Mouse (Mus musculus) Patski (cell line): ENCODE results near the gene Olfr556. TPM values are rescaled to one million over a fixed set of nuclear protein-coding genes. Genes with fewer than 3 reads are reported as not detected.

ENCODE experiments used
- ATAC-seq: fragments of 100-300 bp; one replicate; pipeline ENCODE4 v1.8.0; 2021
- CTCF ChIA-PET: fragments of 350-600 bp; sonication (Branson Sonifier 250); formaldehyde crosslinking; loops from one replicate; lab custom pipeline; 2022; ENCODE audit warnings: inconsistent platforms; lab: Charles Lee
- POLR2A ChIA-PET: fragments of 350-600 bp; sonication (Branson Sonifier 250); formaldehyde crosslinking; loops from one replicate; lab custom pipeline; 2022; ENCODE audit warnings: antibody characterized with exemption, inconsistent platforms; lab: Charles Lee
- DNase-seq: peaks from one replicate; pipeline ENCODE4 v3.0.0-alpha.2; 2011; ENCODE audit warnings: low read depth, low spot score
- H3K27me3 ChIP-seq: fragments of 371-371 bp; one replicate; pipeline ENCODE4 v1.5.1; 2021
- CTCF ChIP-seq: fragments of 100-300 bp; IDR thresholded peaks from one replicate; pipeline ENCODE4 v1.5.1; 2021
- in situ Hi-C: fragments of 300-500 bp; cut with MboI; formaldehyde crosslinking; loops from 3 replicates; pipeline ENCODE4 v1.11.1; 2018; ENCODE audit warnings: low pct_unique_long_range_greater_than_20kb, mixed read lengths
- polyA plus RNA-seq: library from polyadenylated mRNA; unstranded; gene quantifications from one replicate; pipeline ENCODE4 v1.2.3, GENCODE M21; 2021

The Olfr556 gene
- polyA plus RNA-seq, 1 experiment from 2014 or later = not detected

DNA sequence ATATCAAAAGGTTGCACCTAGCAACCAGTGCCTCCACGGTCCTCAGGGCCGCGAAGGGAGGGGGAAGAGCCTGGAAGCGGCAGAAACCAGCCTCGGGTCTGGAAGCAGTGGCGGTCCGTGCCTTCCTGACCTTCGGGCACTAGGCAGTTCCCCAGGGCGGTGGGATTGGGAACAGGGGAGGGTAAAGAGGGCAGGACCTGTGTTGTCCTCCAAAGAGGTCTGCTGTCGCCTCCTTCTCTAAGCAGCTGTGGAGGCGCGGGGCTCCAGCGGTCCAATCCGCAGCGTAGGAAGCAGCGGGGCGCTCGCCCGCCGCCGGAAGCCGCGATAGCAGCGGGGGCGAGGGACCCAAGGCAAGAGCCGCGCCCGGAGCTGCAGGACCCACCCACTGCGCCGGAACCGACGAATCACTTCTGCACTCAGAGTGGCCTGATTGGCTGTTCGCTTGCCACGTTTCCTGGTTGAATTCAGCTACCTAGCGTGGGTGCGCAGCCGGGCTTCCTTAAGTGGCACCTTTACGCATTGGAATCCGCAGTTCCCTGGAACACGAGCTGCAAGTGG, 22.3 kb downstream of the Olfr556 start, which contains the start of gene Trim68:
Gene Trim68 (minus strand): TSS at position 384 of the 558 bp plus-strand sequence.
- CTCF ChIA-PET = no interaction called here
- in situ Hi-C loops = loop anchor here (25.0 kb wide), 2 partner anchors 425 to 1550 kb away; partner anchors contain the start of genes Rhog, Stim1 and Trim34a
- ATAC-seq (peak; percentile 100), DNase-seq (peak; percentile 44)
- TF ChIP-seq CTCF = no peak
- POLR2A ChIA-PET = no interaction called here
- no peaks in the 10 kb centered on the region for H3K27me3 ChIP-seq

DNA sequence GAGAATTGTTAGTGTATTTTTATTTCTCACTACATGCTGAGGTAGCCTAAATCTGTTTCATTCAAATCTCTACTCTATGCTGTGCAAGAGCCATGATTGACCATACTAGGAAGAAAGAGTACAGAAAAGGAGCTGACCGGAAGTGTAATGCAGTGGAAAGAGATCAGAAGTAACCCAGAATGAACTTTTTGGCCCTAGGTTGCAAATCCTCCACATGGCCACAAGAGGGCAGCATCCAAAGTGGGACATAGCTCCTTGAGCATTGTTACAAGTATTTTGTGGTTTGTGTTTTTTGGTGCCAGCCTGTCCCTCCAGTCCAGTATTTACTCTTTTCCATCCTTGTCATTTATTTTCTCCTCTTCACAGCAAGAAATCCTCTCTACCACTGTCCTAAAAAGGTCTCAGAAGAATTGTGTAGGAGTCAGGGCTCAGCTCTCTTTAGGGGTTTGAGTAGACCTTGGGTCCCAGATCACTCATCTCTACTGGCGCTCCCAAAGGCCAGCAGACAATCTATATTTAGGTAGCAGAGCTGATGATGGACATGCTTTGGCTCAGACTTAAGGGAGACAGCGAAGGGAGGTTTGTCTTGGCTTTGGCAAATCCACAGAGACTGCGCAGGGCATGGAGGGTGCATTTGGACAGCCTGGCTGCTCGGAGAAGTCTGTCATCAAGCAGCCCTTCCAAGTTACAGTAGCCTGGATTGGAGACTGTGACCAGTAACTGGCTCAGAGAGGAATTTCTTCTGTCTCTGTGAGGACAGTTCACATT, 30.8 kb downstream of the Olfr556 start, which contains the start of gene Olfr557:
Gene Olfr557 (plus strand): TSS at position 553 of the 768 bp plus-strand sequence.
- POLR2A ChIA-PET = no interaction called here
- peak; percentile 67 for ATAC-seq
- in situ Hi-C loops = loop anchor here (25.0 kb wide), 2 partner anchors 433 to 1542 kb away; partner anchors contain the start of genes Rhog, Stim1 and Trim34a
- peaks cover 8% of the 10 kb centered on the region for H3K27me3 ChIP-seq
- peak; percentile 79 for TF ChIP-seq CTCF
- CTCF ChIA-PET = interaction anchor here (1.3 to 1.4 kb wide), 3 partner anchors 9 to 15 kb away, joined by 3 to 9 read pairs (median 4); no protein-coding TSS in a partner anchor
- no peak for DNase-seq

DNA sequence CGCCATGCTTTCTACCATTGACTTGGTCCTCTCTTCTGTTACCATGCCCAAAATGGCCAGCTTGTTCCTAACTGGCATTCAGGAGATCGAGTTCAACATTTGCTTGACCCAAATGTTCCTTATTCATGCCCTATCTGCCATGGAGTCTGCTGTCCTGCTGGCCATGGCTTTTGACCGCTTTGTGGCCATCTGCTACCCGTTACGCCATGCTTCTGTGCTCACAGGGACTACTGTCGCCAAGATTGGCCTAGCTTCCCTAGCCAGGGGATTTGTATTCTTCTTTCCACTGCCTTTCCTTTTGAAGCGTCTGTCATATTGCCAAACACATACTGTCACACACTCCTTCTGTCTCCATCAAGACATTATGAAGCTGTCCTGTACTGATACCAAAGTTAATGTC, 33.8 kb downstream of the Olfr556 start:
- TF ChIP-seq CTCF = no peak
- in situ Hi-C loops = loop anchor here (25.0 kb wide), 2 partner anchors 436 to 1539 kb away; partner anchors contain the start of genes Rhog, Stim1 and Trim34a
- ATAC-seq (no peak), DNase-seq (no peak)
- POLR2A ChIA-PET = no interaction called here
- H3K27me3 ChIP-seq = peaks cover 8% of the 10 kb centered on the region
- CTCF ChIA-PET = no interaction called here

DNA sequence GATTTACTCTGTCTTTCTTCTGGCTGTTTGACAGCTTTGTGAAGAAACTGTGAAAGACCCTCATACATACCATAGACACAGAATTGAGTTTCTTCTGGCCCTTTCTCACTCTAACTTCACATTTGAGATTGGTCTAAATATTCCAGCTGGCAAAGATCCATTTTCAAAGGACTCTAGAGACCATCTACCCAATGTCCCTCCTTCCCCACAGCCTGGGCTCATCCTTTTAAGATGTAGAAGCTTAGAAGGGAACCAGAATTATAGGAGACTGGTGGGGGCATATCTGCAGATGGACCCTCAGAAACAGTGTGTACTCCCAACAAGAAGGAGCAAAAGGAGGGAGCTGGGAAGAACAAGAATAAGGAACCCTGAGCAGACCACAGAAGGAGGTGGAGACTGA, 37.2 kb downstream of the Olfr556 start, which contains the start of gene Olfr558:
Gene Olfr558 (plus strand): TSS at position 301 of the 400 bp plus-strand sequence.
- in situ Hi-C loops = no loop called here
- DNase-seq = no peak
- ATAC-seq = no peak
- TF ChIP-seq CTCF = no peak
- CTCF ChIA-PET = no interaction called here
- H3K27me3 ChIP-seq = peaks cover 8% of the 10 kb centered on the region
- POLR2A ChIA-PET = no interaction called here

DNA sequence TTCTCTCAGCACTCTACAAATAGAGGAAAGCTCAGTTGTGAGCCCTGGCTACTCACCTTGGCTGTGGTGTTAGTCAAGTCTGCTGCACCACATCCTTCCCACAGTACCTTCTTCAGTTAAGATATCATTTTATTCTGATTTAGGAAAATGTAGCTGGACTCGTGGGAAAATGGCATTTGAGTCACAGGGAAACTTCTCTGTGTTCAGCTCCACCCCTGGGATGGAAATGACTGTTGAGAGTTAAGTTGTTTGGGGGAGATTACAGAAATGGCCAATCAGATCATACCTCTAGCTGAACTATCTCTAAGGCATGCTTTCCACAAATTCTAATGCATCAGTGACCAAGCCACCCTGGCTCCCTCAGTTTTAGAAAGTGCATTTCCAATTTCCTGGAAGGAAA, 54.3 kb downstream of the Olfr556 start, which contains the start of gene Olfr33:
Gene Olfr33 (minus strand): TSS at position 101 of the 400 bp plus-strand sequence.
- ChIA-PET CTCF (no interaction called here), POLR2A (no interaction called here)
- ATAC-seq (no peak), DNase-seq (no peak)
- in situ Hi-C loops = no loop called here
- TF ChIP-seq CTCF = no peak
- H3K27me3 ChIP-seq = peaks cover 10% of the 10 kb centered on the region

Other genes starting within 250 kb of the Olfr556 start
- gene Rrm1, start 223.2 kb upstream of the Olfr556 start, polyA plus RNA-seq = 85.9 TPM
- not detected for gene Olfr543, start 183.2 kb upstream of the Olfr556 start, polyA plus RNA-seq
- not detected for gene Olfr544, start 176.6 kb upstream of the Olfr556 start, polyA plus RNA-seq
- not detected for gene Olfr545, start 165.3 kb upstream of the Olfr556 start, polyA plus RNA-seq
- gene Olfr547, start 130.2 kb upstream of the Olfr556 start, polyA plus RNA-seq = not detected
- not detected for gene Olfr548-ps1, start 124.0 kb upstream of the Olfr556 start, polyA plus RNA-seq
- not detected for gene Olfr549, start 115.0 kb upstream of the Olfr556 start, polyA plus RNA-seq
- gene Trim21, start 99.4 kb upstream of the Olfr556 start, polyA plus RNA-seq = 8.7 TPM
- not detected for gene Olfr550, start 93.5 kb upstream of the Olfr556 start, polyA plus RNA-seq
- not detected for gene Olfr551, start 73.0 kb upstream of the Olfr556 start, polyA plus RNA-seq
- gene Olfr552, start 67.1 kb upstream of the Olfr556 start, polyA plus RNA-seq = not detected
- not detected for gene Olfr553, start 46.7 kb upstream of the Olfr556 start, polyA plus RNA-seq
- gene Olfr554, start 26.5 kb upstream of the Olfr556 start, polyA plus RNA-seq = not detected
- gene Olfr555, start 6.1 kb upstream of the Olfr556 start, polyA plus RNA-seq = not detected
- gene Trim68, start 22.4 kb downstream of the Olfr556 start, polyA plus RNA-seq = 8.5 TPM
- not detected for gene Olfr557, start 31.0 kb downstream of the Olfr556 start, polyA plus RNA-seq
- gene Olfr558, start 37.3 kb downstream of the Olfr556 start, polyA plus RNA-seq = not detected
- gene Olfr33, start 54.2 kb downstream of the Olfr556 start, polyA plus RNA-seq = not detected
- gene Olfr559, start 62.6 kb downstream of the Olfr556 start, polyA plus RNA-seq = not detected
- not detected for gene Olfr560, start 94.5 kb downstream of the Olfr556 start, polyA plus RNA-seq
- not detected for gene Olfr78, start 94.6 kb downstream of the Olfr556 start, polyA plus RNA-seq
- not detected for gene Olfr561, start 106.3 kb downstream of the Olfr556 start, polyA plus RNA-seq
- gene Olfr564, start 138.6 kb downstream of the Olfr556 start, polyA plus RNA-seq = not detected
- not detected for gene Olfr566, start 193.9 kb downstream of the Olfr556 start, polyA plus RNA-seq
- gene Olfr568, start 212.2 kb downstream of the Olfr556 start, polyA plus RNA-seq = not detected
- gene Olfr569, start 226.0 kb downstream of the Olfr556 start, polyA plus RNA-seq = not detected
- not detected for gene Olfr570, start 229.7 kb downstream of the Olfr556 start, polyA plus RNA-seq